Mouse (Mus musculus) midbrain, embryonic 15.5 days (tissue): ENCODE measurements around the gene Wdr41. TPM values are rescaled to one million over a fixed set of nuclear protein-coding genes. Genes with fewer than 3 reads are reported as not detected.
A peak's percentile ranks its signal among the peaks of the same experiment; 100 is the strongest.

Experiments
- ATAC-seq: fragments of 200-750 bp; cut with Nextera tagmentation; replicated peaks from 2 replicates; pipeline ENCODE4 v1.8.0; 2017; ENCODE audit warnings: moderate TSS enrichment
- H3K27ac ChIP-seq: fragments of 300-500 bp; sonication (generic); 2 replicates; pipeline ENCODE4 v1.5.1; 2015; ENCODE audit warnings: mild to moderate bottlenecking, inconsistent platforms
- H3K27me3 ChIP-seq: fragments of 300-500 bp; sonication (generic); replicated peaks from 2 replicates; pipeline ENCODE4 v1.6.1; 2015; ENCODE audit warnings: inconsistent platforms
- H3K36me3 ChIP-seq: fragments of 300-500 bp; sonication (generic); replicated peaks from 2 replicates; pipeline ENCODE4 v1.6.1; 2015; ENCODE audit warnings: inconsistent platforms
- H3K4me1 ChIP-seq: fragments of 300-500 bp; sonication (generic); 2 replicates; pipeline ENCODE4 v1.6.1; 2015; ENCODE audit warnings: inconsistent platforms
- H3K4me2 ChIP-seq: fragments of 300-500 bp; sonication (generic); 2 replicates; pipeline ENCODE4 v1.6.1; 2015; ENCODE audit warnings: inconsistent platforms, mild to moderate bottlenecking, moderate library complexity
- H3K4me3 ChIP-seq: fragments of 300-500 bp; sonication (generic); 2 replicates; pipeline ENCODE4 v1.5.1; 2015; ENCODE audit warnings: mild to moderate bottlenecking, inconsistent platforms
- H3K9ac ChIP-seq: fragments of 300-500 bp; sonication (generic); 2 replicates; pipeline ENCODE4 v1.6.1; 2015; ENCODE audit warnings: mild to moderate bottlenecking, inconsistent platforms
- H3K9me3 ChIP-seq: fragments of 300-500 bp; sonication (generic); 2 replicates; pipeline ENCODE4 v1.6.1; 2016; ENCODE audit warnings: inconsistent platforms
- WGBS: fragments of 180-500 bp; shearing (Covaris S2); methylation state at CpG from one replicate; pipeline ENCODE4 v1.1.7; 2015; ENCODE audit warnings: mixed read lengths; 5-methylcytosine and 5-hydroxymethylcytosine counted together
- polyA plus RNA-seq: library from polyadenylated mRNA; unstranded; fragments of >200 nt; fragmentation: Nextera tagmentation; extraction: Ambion mirVana; gene quantifications from 2 replicates; pipeline ENCODE4 v1.2.1, GENCODE M21; 2015

Gene Wdr41
- polyA plus RNA-seq, 1 experiment from 2014 or later, result 24.9 TPM

- Histone ChIP-seq H3K4me1 (no peaks in the 10 kb centered on the region), H3K4me2 (no peak overlapping the region), H3K27ac (no peak overlapping the region), H3K36me3 (no peaks in the 10 kb centered on the region), H3K27me3 (no peaks in the 10 kb centered on the region), H3K9me3 (no peaks in the 10 kb centered on the region), H3K4me3 (no peak overlapping the region), H3K9ac (no peak overlapping the region)
- 84% methylated on average over 7 of the region's 7 CpGs for WGBS
- no peak for ATAC-seq
Observed at GRCm38 (mm10) chr13:95009261-95009660, 33.1 kb downstream of the Wdr41 start.

GRCm38 (mm10) chr13:95011546-95012257, 35.6 kb downstream of the Wdr41 start:
- Histone ChIP-seq H3K27me3 (no peaks in the 10 kb centered on the region), H3K4me3 (no peak overlapping the region), H3K27ac (no peak overlapping the region), H3K4me2 (no peak overlapping the region), H3K4me1 (no peaks in the 10 kb centered on the region), H3K9me3 (no peaks in the 10 kb centered on the region), H3K36me3 (no peaks in the 10 kb centered on the region), H3K9ac (no peak overlapping the region)
- WGBS, result 91% methylated on average over 7 of the region's 7 CpGs
- ATAC-seq, result no peak

- WGBS, result 90% methylated on average over 6 of the region's 6 CpGs
- no peak for ATAC-seq
- no peaks in the 10 kb centered on the region for H3K27me3 ChIP-seq
- H3K4me1 ChIP-seq, result peaks cover 7% of the 10 kb centered on the region
- H3K9ac ChIP-seq, result peak overlapping the region; percentile 45; the same call in 1 of the 2 replicates
- no peak overlapping the region for H3K4me2 ChIP-seq
- no peaks in the 10 kb centered on the region for H3K9me3 ChIP-seq
- H3K27ac ChIP-seq, result peak overlapping the region; percentile 61; the same call in 1 of the 2 replicates
- no peak overlapping the region for H3K4me3 ChIP-seq
- H3K36me3 ChIP-seq, result 0 out of 2 replicates have a peak, but pooled peaks cover 3% of the 10 kb centered on the region
Observed at GRCm38 (mm10) chr13:95017278-95017677, 41.1 kb downstream of the Wdr41 start.

GRCm38 (mm10) chr13:95017916-95018315, 41.8 kb downstream of the Wdr41 start:
- H3K36me3 ChIP-seq, result 0 out of 2 replicates have a peak, but pooled peaks cover 3% of the 10 kb centered on the region
- WGBS, result under 1% methylated on average over 9 of the region's 9 CpGs
- peak overlapping the region; percentile 61 for H3K27ac ChIP-seq
- H3K27me3 ChIP-seq, result no peaks in the 10 kb centered on the region
- no peaks in the 10 kb centered on the region for H3K9me3 ChIP-seq
- H3K4me1 ChIP-seq, result peaks cover 7% of the 10 kb centered on the region
- H3K4me3 ChIP-seq, result no peak overlapping the region
- ATAC-seq, result peak; percentile 91
- peak overlapping the region; percentile 24 for H3K4me2 ChIP-seq
- H3K9ac ChIP-seq, result peak overlapping the region; percentile 45

GRCm38 (mm10) chr13:95019345-95019744, 43.2 kb downstream of the Wdr41 start:
- H3K9me3 ChIP-seq, result no peaks in the 10 kb centered on the region

GRCm38 (mm10) chr13:95020216-95020615, 44.1 kb downstream of the Wdr41 start:
- Histone ChIP-seq H3K9me3 (no peaks in the 10 kb centered on the region), H3K4me1 (peaks cover 7% of the 10 kb centered on the region), H3K27ac (no peak overlapping the region), H3K4me2 (no peak overlapping the region), H3K9ac (no peak overlapping the region), H3K27me3 (no peaks in the 10 kb centered on the region), H3K4me3 (no peak overlapping the region), H3K36me3 (0 out of 2 replicates have a peak, but pooled peaks cover 3% of the 10 kb centered on the region)
- ATAC-seq, result no peak
- WGBS, result 84% methylated on average over 6 of the region's 6 CpGs

More at GRCm38 (mm10) chr13:95019345-95019744, 43.2 kb downstream of the Wdr41 start:
- no peak for ATAC-seq
- 0 out of 2 replicates have a peak, but pooled peaks cover 3% of the 10 kb centered on the region for H3K36me3 ChIP-seq
- H3K9ac ChIP-seq, result no peak overlapping the region
- no peaks in the 10 kb centered on the region for H3K27me3 ChIP-seq
- no peak overlapping the region for H3K4me3 ChIP-seq
- H3K4me2 ChIP-seq, result no peak overlapping the region
- no peak overlapping the region for H3K27ac ChIP-seq
- 85% methylated on average over 6 of the region's 6 CpGs for WGBS
- peaks cover 7% of the 10 kb centered on the region for H3K4me1 ChIP-seq

GRCm38 (mm10) chr13:95030828-95031227, 54.7 kb downstream of the Wdr41 start:
- H3K4me3 ChIP-seq, result no peak overlapping the region
- no peak for ATAC-seq
- H3K9ac ChIP-seq, result no peak overlapping the region
- peaks cover 5% of the 10 kb centered on the region; the same call in 1 of the 2 replicates for H3K4me1 ChIP-seq
- no peaks in the 10 kb centered on the region for H3K27me3 ChIP-seq
- no peaks in the 10 kb centered on the region for H3K36me3 ChIP-seq
- no peak overlapping the region for H3K27ac ChIP-seq
- no peak overlapping the region for H3K4me2 ChIP-seq
- WGBS, result 89% methylated on average over 6 of the region's 6 CpGs
- no peaks in the 10 kb centered on the region for H3K9me3 ChIP-seq

- H3K4me2 ChIP-seq, result no peak overlapping the region
- no peak overlapping the region for H3K4me3 ChIP-seq
- 64% methylated on average over 17 of the region's 17 CpGs for WGBS
- H3K27ac ChIP-seq, result 0 out of 2 replicates have a peak overlapping the region, but pooled peaks have one; percentile 47
- peaks cover 5% of the 10 kb centered on the region; the same call in 1 of the 2 replicates for H3K4me1 ChIP-seq
- H3K36me3 ChIP-seq, result no peaks in the 10 kb centered on the region
- no peaks in the 10 kb centered on the region for H3K27me3 ChIP-seq
- H3K9me3 ChIP-seq, result no peaks in the 10 kb centered on the region
- no peak overlapping the region for H3K9ac ChIP-seq
- peak; percentile 65 for ATAC-seq
Observed at GRCm38 (mm10) chr13:95032127-95032831, 56.1 kb downstream of the Wdr41 start.

- Histone ChIP-seq H3K4me3 (no peak overlapping the region), H3K4me2 (no peak overlapping the region), H3K9me3 (no peaks in the 10 kb centered on the region), H3K27me3 (no peaks in the 10 kb centered on the region), H3K27ac (no peak overlapping the region), H3K9ac (no peak overlapping the region), H3K36me3 (no peaks in the 10 kb centered on the region), H3K4me1 (peaks cover 5% of the 10 kb centered on the region; the same call in 1 of the 2 replicates)
- ATAC-seq, result no peak
- 74% methylated on average over 6 of the region's 6 CpGs for WGBS
Observed at GRCm38 (mm10) chr13:95032973-95033372, 56.8 kb downstream of the Wdr41 start.

- no peak overlapping the region for H3K27ac ChIP-seq
- H3K4me2 ChIP-seq, result no peak overlapping the region
- no peak for ATAC-seq
- peaks cover 5% of the 10 kb centered on the region; the same call in 1 of the 2 replicates for H3K4me1 ChIP-seq
- no peaks in the 10 kb centered on the region for H3K36me3 ChIP-seq
- no peak overlapping the region for H3K9ac ChIP-seq
- no peaks in the 10 kb centered on the region for H3K9me3 ChIP-seq
- H3K27me3 ChIP-seq, result no peaks in the 10 kb centered on the region
- WGBS, result 94% methylated on average over 9 of the region's 9 CpGs
- H3K4me3 ChIP-seq, result no peak overlapping the region
Observed at GRCm38 (mm10) chr13:95034094-95034493, 58.0 kb downstream of the Wdr41 start.

GRCm38 (mm10) chr13:95034715-95035114, 58.6 kb downstream of the Wdr41 start:
- no peak for ATAC-seq
- WGBS, result 86% methylated on average over 2 of the region's 2 CpGs
- Histone ChIP-seq H3K36me3 (no peaks in the 10 kb centered on the region), H3K9me3 (no peaks in the 10 kb centered on the region), H3K4me2 (no peak overlapping the region), H3K9ac (no peak overlapping the region), H3K4me1 (peaks cover 5% of the 10 kb centered on the region; the same call in 1 of the 2 replicates), H3K27me3 (no peaks in the 10 kb centered on the region), H3K4me3 (no peak overlapping the region), H3K27ac (no peak overlapping the region)

- no peak overlapping the region for H3K4me3 ChIP-seq
- ATAC-seq, result no peak
- no peak overlapping the region for H3K27ac ChIP-seq
- no peaks in the 10 kb centered on the region for H3K27me3 ChIP-seq
- no peak overlapping the region for H3K4me2 ChIP-seq
- H3K9me3 ChIP-seq, result no peaks in the 10 kb centered on the region
- whole genome bisulfite sequencing, result 91% methylated on average over 4 of the region's 4 CpGs
- H3K36me3 ChIP-seq, result no peaks in the 10 kb centered on the region
- no peaks in the 10 kb centered on the region for H3K4me1 ChIP-seq
- no peak overlapping the region for H3K9ac ChIP-seq
Observed at GRCm38 (mm10) chr13:95038200-95038599, 62.1 kb downstream of the Wdr41 start.
